ENCODE assay signal across 8 mouse cellular contexts in the genomic region with DNA sequence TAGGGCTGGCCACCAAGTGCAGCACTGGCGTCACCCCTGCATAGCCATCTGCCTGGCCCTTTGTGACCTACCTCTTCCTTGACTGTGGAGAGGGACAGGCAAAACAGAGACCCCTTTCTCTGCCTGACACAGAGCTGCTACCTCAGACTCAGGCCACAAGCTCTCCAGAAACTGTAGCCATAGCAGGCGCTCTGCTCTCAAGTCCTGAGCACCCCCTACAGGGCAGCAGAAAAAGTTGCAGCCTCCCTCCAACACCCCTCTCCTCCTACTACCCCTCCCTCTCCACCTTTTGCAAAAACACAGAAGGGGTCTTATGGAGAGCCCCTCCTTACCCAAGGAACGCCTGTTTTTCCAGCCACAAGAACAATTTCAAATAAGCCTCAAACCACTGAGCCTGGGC. TPM values are rescaled to one million over a fixed set of nuclear protein-coding genes. Genes with fewer than 3 reads are reported as not detected.
A peak's percentile ranks its signal among the peaks of the same experiment; 100 is the strongest.
DNase-seq lines count a peak whose midpoint lies in the region; ATAC-seq and TF ChIP-seq lines count a peak whose summit lies in the region.

TSS of gene Mroh3 (minus strand) at position 26 of the 400 bp plus-strand sequence.

- no peaks in the 10 kb centered on the region for H3K27me3 ChIP-seq in heart, postnatal 0 days (ENCODE audit: control insufficient read depth, insufficient read depth, low read length)
- H3K27me3 ChIP-seq in midbrain, embryonic 12.5 days = no peaks in the 10 kb centered on the region

- H3K36me3 ChIP-seq in heart, postnatal 0 days (replicated peaks; ENCODE audit: control insufficient read depth, insufficient read depth, low read length) = no peaks in the 10 kb centered on the region
- peaks cover 23% of the 10 kb centered on the region for H3K36me3 ChIP-seq in midbrain, embryonic 12.5 days

- WGBS in heart, postnatal 0 days = 34% methylated on average over 3 of the region's 3 CpGs
- 35% methylated on average over 3 of the region's 3 CpGs for WGBS in midbrain, embryonic 12.5 days

- no peak for TF ChIP-seq EP300 in heart, postnatal 0 days (IDR thresholded peaks at IDR 0.05; ENCODE audit: low read depth)

- DNase-seq in heart, postnatal 0 days (ENCODE audit: low spot score) = peak; percentile 45
- no peak for DNase-seq in heart, adult 8-10 months (ENCODE audit: low spot score)
- peak; percentile 68 for DNase-seq in embryo, embryonic 10.5 days (ENCODE audit: low spot score)
- peak; percentile 63 for DNase-seq in induced T-regulatory cell, adult 2 months (ENCODE audit: low read depth)
- no peak for DNase-seq in frontal cortex, postnatal 25 days (ENCODE audit: low spot score in 2 of 2)
- DNase-seq in urinary bladder, postnatal 4 days (ENCODE audit: low spot score in 2 of 2) = no peak

- H3K9me3 ChIP-seq in heart, postnatal 0 days (replicated peaks; ENCODE audit: control insufficient read depth, low read length) = no peaks in the 10 kb centered on the region
- no peaks in the 10 kb centered on the region for H3K9me3 ChIP-seq in midbrain, embryonic 12.5 days

- no peak within 1 kb of the TSS for H3K27ac ChIP-seq in heart, postnatal 0 days (ENCODE audit: low read depth)
- H3K27ac ChIP-seq in midbrain, embryonic 12.5 days (replicated peaks) = no peak within 1 kb of the TSS

- no peak within 1 kb of the TSS for H3K4me2 ChIP-seq in heart, postnatal 0 days (ENCODE audit: low read depth, low read length)
- H3K4me2 ChIP-seq in midbrain, embryonic 12.5 days (replicated peaks) = no peak within 1 kb of the TSS

- TF ChIP-seq CTCF in heart, postnatal 0 days (IDR thresholded peaks at IDR 0.05; ENCODE audit: low read depth) = peak; percentile 64

- no peak within 1 kb of the TSS for H3K4me3 ChIP-seq in heart, postnatal 0 days (ENCODE audit: low read depth, low read length)
- no peak within 1 kb of the TSS for H3K4me3 ChIP-seq in midbrain, embryonic 12.5 days

- peak; percentile 72 for ATAC-seq in heart, postnatal 0 days (ENCODE audit: insufficient read depth, low read depth)
- peak; percentile 65 for ATAC-seq in CD4-positive, CD25-positive, alpha-beta regulatory T cell, adult 4 months
- peak; percentile 38; the same call in 1 of the 2 replicates for ATAC-seq in midbrain, embryonic 12.5 days (ENCODE audit: low FRiP score, low read depth)

- H3K4me1 ChIP-seq in heart, postnatal 0 days (ENCODE audit: control insufficient read depth, insufficient read depth) = no peaks in the 10 kb centered on the region
- H3K4me1 ChIP-seq in midbrain, embryonic 12.5 days = no peaks in the 10 kb centered on the region

- H3K9ac ChIP-seq in heart, postnatal 0 days (replicated peaks; ENCODE audit: low read depth, low read length) = no peak within 1 kb of the TSS
- no peak within 1 kb of the TSS for H3K9ac ChIP-seq in midbrain, embryonic 12.5 days (replicated peaks)

RNA-seq across cellular contexts. Expression of gene Mroh3, which starts in this region (rescaled TPM):
- not detected in 2 replicates for total RNA-seq in heart, postnatal 0 days (2014; rRNA removed; ENCODE audit: low replicate concordance)
- polyA plus RNA-seq in heart, postnatal 0 days (2015; fragmentation: Nextera tagmentation; extraction: Ambion mirVana) = not detected in 2 replicates
- not detected for total RNA-seq in heart, adult 8-10 months (2022)
- not detected for polyA plus RNA-seq in CD4-positive, CD25-positive, alpha-beta regulatory T cell, adult 4 months (2017; shearing (Covaris generic))
- polyA plus RNA-seq in midbrain, embryonic 12.5 days (2016; fragmentation: Nextera tagmentation; extraction: Ambion mirVana) = 0.38 and 0.43 TPM in 2 replicates

Comparison
In these comparisons a context has a peak if more than half of its experiments do, and no peak if none do; other contexts are left out.
1. Peak in DNase-seq and ATAC-seq in heart, postnatal 0 days; RNA of the gene not detected or under 1 TPM.
2. Peak in ATAC-seq in CD4-positive, CD25-positive, alpha-beta regulatory T cell, adult 4 months; RNA of the gene not detected or under 1 TPM.
3. Peak in ATAC-seq in midbrain, embryonic 12.5 days; RNA of the gene not detected or under 1 TPM.
4. DNase-seq: peak in embryo, embryonic 10.5 days (single experiment) and induced T-regulatory cell, adult 2 months (single experiment); none in heart, adult 8-10 months (single experiment), frontal cortex, postnatal 25 days (0 of 2) and urinary bladder, postnatal 4 days (0 of 2).
5. Peak in every context shown above with its lines, with median percentiles within 50 percentile points of each other: ATAC-seq.